Mouse (Mus musculus): ENCODE results near the gene Ndst2. TPM values are rescaled to one million over a fixed set of nuclear protein-coding genes. Genes with fewer than 3 reads are reported as not detected.

Ndst2 gene
- total RNA-seq (2014; fragmentation: Nextera tagmentation) (81.5 and 88.9 TPM in 2 replicates), total RNA-seq (2017) (15.1 and 19.4 TPM in 2 replicates)

GRCm38 (mm10) chr14:20733952-20734774, at the start of gene Ndst2:
Ndst2 (minus strand) TSS chr14:20734562.
- peak; percentile 79 for ATAC-seq (replicated peaks; ENCODE audit: low FRiP score, low TSS enrichment, poor library complexity, severe bottlenecking)

- ATAC-seq (replicated peaks; ENCODE audit: low FRiP score, low TSS enrichment, poor library complexity, severe bottlenecking), result no peak
These were observed 49.2 kb upstream of the Ndst2 start for GRCm38 (mm10) chr14:20783526-20783925.

GRCm38 (mm10) chr14:20782860-20783259, 48.5 kb upstream of the Ndst2 start:
- no peak for ATAC-seq (replicated peaks; ENCODE audit: low FRiP score, low TSS enrichment, poor library complexity, severe bottlenecking)

GRCm38 (mm10) chr14:20780217-20780616, 45.9 kb upstream of the Ndst2 start:
- no peak for ATAC-seq (replicated peaks; ENCODE audit: low FRiP score, low TSS enrichment, poor library complexity, severe bottlenecking)

- no peak for ATAC-seq (replicated peaks; ENCODE audit: low FRiP score, low TSS enrichment, poor library complexity, severe bottlenecking)
These were observed 44.1 kb upstream of the Ndst2 start for GRCm38 (mm10) chr14:20778496-20778895.

- ATAC-seq (replicated peaks; ENCODE audit: low FRiP score, low TSS enrichment, poor library complexity, severe bottlenecking), result no peak
These were observed 41.3 kb upstream of the Ndst2 start for GRCm38 (mm10) chr14:20775661-20776060.

- no peak for ATAC-seq (replicated peaks; ENCODE audit: low FRiP score, low TSS enrichment, poor library complexity, severe bottlenecking)
These were observed 39.0 kb upstream of the Ndst2 start for GRCm38 (mm10) chr14:20773410-20773809.

- no peak for ATAC-seq (replicated peaks; ENCODE audit: low FRiP score, low TSS enrichment, poor library complexity, severe bottlenecking)
These were observed 38.4 kb upstream of the Ndst2 start for GRCm38 (mm10) chr14:20772808-20773207.

GRCm38 (mm10) chr14:20771941-20772340, 37.6 kb upstream of the Ndst2 start:
- ATAC-seq (replicated peaks; ENCODE audit: low FRiP score, low TSS enrichment, poor library complexity, severe bottlenecking), result no peak

GRCm38 (mm10) chr14:20768581-20768980, 34.2 kb upstream of the Ndst2 start:
- ATAC-seq (replicated peaks; ENCODE audit: low FRiP score, low TSS enrichment, poor library complexity, severe bottlenecking), result no peak

GRCm38 (mm10) chr14:20767936-20768335, 33.6 kb upstream of the Ndst2 start:
- ATAC-seq (replicated peaks; ENCODE audit: low FRiP score, low TSS enrichment, poor library complexity, severe bottlenecking), result no peak

- ATAC-seq (replicated peaks; ENCODE audit: low FRiP score, low TSS enrichment, poor library complexity, severe bottlenecking), result peak; percentile 87
These were observed 31.4 kb upstream of the Ndst2 start for GRCm38 (mm10) chr14:20765642-20766258.

- no peak for ATAC-seq (replicated peaks; ENCODE audit: low FRiP score, low TSS enrichment, poor library complexity, severe bottlenecking)
These were observed 30.6 kb upstream of the Ndst2 start for GRCm38 (mm10) chr14:20764942-20765341.

- no peak for ATAC-seq (replicated peaks; ENCODE audit: low FRiP score, low TSS enrichment, poor library complexity, severe bottlenecking)
These were observed 24.5 kb upstream of the Ndst2 start for GRCm38 (mm10) chr14:20758768-20759435.

- ATAC-seq (replicated peaks; ENCODE audit: low FRiP score, low TSS enrichment, poor library complexity, severe bottlenecking), result no peak
These were observed 23.1 kb upstream of the Ndst2 start for GRCm38 (mm10) chr14:20757370-20757907.

GRCm38 (mm10) chr14:20753792-20754191, 19.4 kb upstream of the Ndst2 start:
- ATAC-seq (replicated peaks; ENCODE audit: low FRiP score, low TSS enrichment, poor library complexity, severe bottlenecking), result no peak

GRCm38 (mm10) chr14:20750503-20750902, 16.1 kb upstream of the Ndst2 start:
- no peak for ATAC-seq (replicated peaks; ENCODE audit: low FRiP score, low TSS enrichment, poor library complexity, severe bottlenecking)

GRCm38 (mm10) chr14:20749494-20750051, 15.2 kb upstream of the Ndst2 start:
- no peak for ATAC-seq (replicated peaks; ENCODE audit: low FRiP score, low TSS enrichment, poor library complexity, severe bottlenecking)

- no peak for ATAC-seq (replicated peaks; ENCODE audit: low FRiP score, low TSS enrichment, poor library complexity, severe bottlenecking)
These were observed 14.0 kb upstream of the Ndst2 start for GRCm38 (mm10) chr14:20748388-20748787.

- ATAC-seq (replicated peaks; ENCODE audit: low FRiP score, low TSS enrichment, poor library complexity, severe bottlenecking), result no peak
These were observed 12.6 kb upstream of the Ndst2 start for GRCm38 (mm10) chr14:20746935-20747334.

Measured in megakaryocyte-erythroid progenitor cell, adult 5-6 weeks (primary cell).